Mouse (Mus musculus): ENCODE results near the gene Ylpm1. TPM values are rescaled to one million over a fixed set of nuclear protein-coding genes. Genes with fewer than 3 reads are reported as not detected.

Gene Ylpm1
- polyA plus RNA-seq, 1 experiment from 2014 or later, result 31.9 TPM

Other genes with a start within 250 kb of the Ylpm1 start
- gene Npc2, start 223.2 kb upstream of the Ylpm1 start, polyA plus RNA-seq (2016; fragmentation: Nextera tagmentation; extraction: Ambion mirVana), result 77.2 and 89.0 TPM in 2 replicates
- 160 and 181 TPM in 2 replicates for gene Isca2, start 223.1 kb upstream of the Ylpm1 start, polyA plus RNA-seq (2016; fragmentation: Nextera tagmentation; extraction: Ambion mirVana)
- 0.12 and 0.17 TPM in 2 replicates for gene Ltbp2, start 119.8 kb upstream of the Ylpm1 start, polyA plus RNA-seq (2016; fragmentation: Nextera tagmentation; extraction: Ambion mirVana)
- gene Fcf1, start 25.4 kb upstream of the Ylpm1 start, polyA plus RNA-seq (2016; fragmentation: Nextera tagmentation; extraction: Ambion mirVana), result 174 and 178 TPM in 2 replicates
- 18.5 and 21.5 TPM in 2 replicates for gene Arel1, start 25.4 kb upstream of the Ylpm1 start, polyA plus RNA-seq (2016; fragmentation: Nextera tagmentation; extraction: Ambion mirVana)
- 3.8 and 4.7 TPM in 2 replicates for gene Prox2, start 114.4 kb downstream of the Ylpm1 start, polyA plus RNA-seq (2016; fragmentation: Nextera tagmentation; extraction: Ambion mirVana)
- 101 and 109 TPM in 2 replicates for gene Dlst, start 114.5 kb downstream of the Ylpm1 start, polyA plus RNA-seq (2016; fragmentation: Nextera tagmentation; extraction: Ambion mirVana)
- gene Rps6kl1, start 154.9 kb downstream of the Ylpm1 start, polyA plus RNA-seq (2016; fragmentation: Nextera tagmentation; extraction: Ambion mirVana), result 3.7 and 3.8 TPM in 2 replicates
- gene Pgf, start 181.5 kb downstream of the Ylpm1 start, polyA plus RNA-seq (2016; fragmentation: Nextera tagmentation; extraction: Ambion mirVana), result 5.8 and 8.0 TPM in 2 replicates
- 126 and 131 TPM in 2 replicates for gene Eif2b2, start 223.2 kb downstream of the Ylpm1 start, polyA plus RNA-seq (2016; fragmentation: Nextera tagmentation; extraction: Ambion mirVana)